Mouse (Mus musculus) CH12.LX (cell line): Measurements from ENCODE around the gene Arap2.

ENCODE experiments used
- BHLHE40 ChIP-seq: IDR thresholded peaks from 2 replicates; pipeline ENCODE4 v1.6.1; 2011; ENCODE audit warnings: mild to moderate bottlenecking, low read depth, low read length, improper control_type of control experiment
- CHD1 ChIP-seq: IDR thresholded peaks from 2 replicates; pipeline ENCODE4 v1.6.1; 2012; ENCODE audit warnings: low read depth, low read length, improper control_type of control experiment, inconsistent platforms
- CTCF ChIP-seq, 2 experiments: IDR thresholded peaks in 1 of 2; conservative IDR thresholded peaks in 1 of 2; 2 replicates each; pipeline ENCODE4 v1.5.1; 2011 to 2012; ENCODE audit warnings: low read depth in 2 of 2, low read length in 2 of 2, improper control_type of control experiment in 1 of 2, inconsistent platforms in 1 of 2, mild to moderate bottlenecking in 1 of 2, moderate library complexity in 1 of 2
- EP300 ChIP-seq: IDR thresholded peaks from 2 replicates; pipeline ENCODE4 v1.6.1; 2011; ENCODE audit warnings: low read length, improper control_type of control experiment
- HCFC1 ChIP-seq: IDR thresholded peaks from 2 replicates; pipeline ENCODE4 v1.6.1; 2012; ENCODE audit warnings: low read depth, mild to moderate bottlenecking, inconsistent platforms, low read length, improper control_type of control experiment
- KAT2A ChIP-seq: IDR thresholded peaks from 2 replicates; pipeline ENCODE4 v1.6.1; 2012; ENCODE audit warnings: low read length, improper control_type of control experiment, inconsistent platforms; ENCODE audit not compliant: insufficient replicate concordance
- MAZ ChIP-seq: IDR thresholded peaks from 2 replicates; pipeline ENCODE4 v1.6.1; 2012; ENCODE audit warnings: low read depth, mild to moderate bottlenecking, inconsistent platforms, low read length, improper control_type of control experiment, moderate library complexity
- POLR2A ChIP-seq: IDR thresholded peaks from 2 replicates; pipeline ENCODE4 v1.6.1; 2011; ENCODE audit warnings: low read depth, mild to moderate bottlenecking, improper control_type of control experiment, low read length
- USF2 ChIP-seq: conservative IDR thresholded peaks from 2 replicates; pipeline ENCODE4 v1.6.1; 2011; ENCODE audit warnings: low read depth, low read length, improper control_type of control experiment

GRCm38 (mm10) chr5:62574336-62574844 lies 191.6 kb downstream of the Arap2 start:
- TF ChIP-seq CTCF (conservative IDR thresholded peaks at IDR 0.05 in 1 of 2, IDR thresholded peaks at IDR 0.05 in 1 of 2; ENCODE audit: low read depth in 2 of 2, low read length in 2 of 2) (no peak), EP300 (no peak), HCFC1 (no peak), POLR2A (no peak), BHLHE40 (no peak), USF2 (no peak), CHD1 (no peak), KAT2A (no peak), MAZ (no peak)
